Mouse (Mus musculus) stomach, embryonic 16.5 days (tissue): Measurements from ENCODE around the gene Marveld2. TPM values are rescaled to one million over a fixed set of nuclear protein-coding genes. Genes with fewer than 3 reads are reported as not detected.

ENCODE experiments used
- ATAC-seq: fragments of 200-750 bp; cut with Nextera tagmentation; 2 replicates; pipeline ENCODE4 v1.8.0; 2017; ENCODE audit warnings: moderate number of reproducible peaks, moderate TSS enrichment; ENCODE audit not compliant: insufficient read depth, low FRiP score
- H3K27ac ChIP-seq: fragments of 300-500 bp; sonication (generic); 2 replicates; pipeline ENCODE4 v1.5.1; 2014; ENCODE audit warnings: low read length
- H3K27me3 ChIP-seq: fragments of 300-500 bp; sonication (generic); 2 replicates; pipeline ENCODE4 v1.6.1; 2014; ENCODE audit warnings: low read length, control low read depth, mixed read lengths; ENCODE audit not compliant: control insufficient read depth, insufficient read depth
- H3K36me3 ChIP-seq: fragments of 300-500 bp; sonication (generic); 2 replicates; pipeline ENCODE4 v1.6.1; 2014; ENCODE audit warnings: low read length; ENCODE audit not compliant: control insufficient read depth, insufficient read depth
- H3K4me1 ChIP-seq: fragments of 300-500 bp; sonication (generic); 2 replicates; pipeline ENCODE4 v1.6.1; 2014; ENCODE audit warnings: low read length, control low read depth, mixed read lengths; ENCODE audit not compliant: control insufficient read depth, insufficient read depth
- H3K4me2 ChIP-seq: fragments of 300-500 bp; sonication (generic); 2 replicates; pipeline ENCODE4 v1.6.1; 2014; ENCODE audit warnings: low read depth, low read length, mixed read lengths
- H3K4me3 ChIP-seq: fragments of 300-500 bp; sonication (generic); replicated peaks from 2 replicates; pipeline ENCODE4 v1.5.1; 2014; ENCODE audit warnings: mild to moderate bottlenecking, low read length
- H3K9ac ChIP-seq: fragments of 300-500 bp; sonication (generic); 2 replicates; pipeline ENCODE4 v1.6.1; 2014; ENCODE audit warnings: low read length
- H3K9me3 ChIP-seq: fragments of 300-500 bp; sonication (generic); replicated peaks from 2 replicates; pipeline ENCODE4 v1.6.1; 2016; ENCODE audit warnings: low read length, control low read depth; ENCODE audit not compliant: control insufficient read depth
- WGBS: fragments of 180-500 bp; shearing (Covaris S2); extraction: QIAGEN DNeasy Blood & Tissue Kit; methylation state at CpG from one replicate; pipeline ENCODE4 v1.1.7; 2014; 5-methylcytosine and 5-hydroxymethylcytosine counted together
- polyA plus RNA-seq: library from polyadenylated mRNA; unstranded; fragments of >200 nt; fragmentation: Nextera tagmentation; extraction: Ambion mirVana; gene quantifications from 2 replicates; pipeline ENCODE4 v1.2.1, GENCODE M21; 2015

Marveld2 gene
- 19.0 and 21.6 TPM in 2 replicates for polyA plus RNA-seq

GRCm38 (mm10) chr13:100616181-100617087, at the start of gene Marveld2:
Gene Marveld2 (minus strand): TSS chr13:100616971.
- peak; percentile 92 for ATAC-seq
- Histone ChIP-seq H3K4me2 (peak within 1 kb of the TSS; percentile 74), H3K4me1 (no peaks in the 10 kb centered on the region), H3K36me3 (0 out of 2 replicates have a peak, but pooled peaks cover 8% of the 10 kb centered on the region), H3K9me3 (no peaks in the 10 kb centered on the region), H3K27ac (peak within 1 kb of the TSS; percentile 75), H3K4me3 (peak within 1 kb of the TSS; percentile 66), H3K9ac (peak within 1 kb of the TSS; percentile 83), H3K27me3 (no peaks in the 10 kb centered on the region)
- WGBS, result 2% methylated on average over 77 of the region's 77 CpGs

GRCm38 (mm10) chr13:100659864-100660456, 43.2 kb upstream of the Marveld2 start:
- no peaks in the 10 kb centered on the region for H3K4me1 ChIP-seq
- no peak overlapping the region for H3K4me2 ChIP-seq
- H3K4me3 ChIP-seq, result no peak overlapping the region
- H3K36me3 ChIP-seq, result no peaks in the 10 kb centered on the region
- no peaks in the 10 kb centered on the region for H3K9me3 ChIP-seq
- no peaks in the 10 kb centered on the region for H3K27me3 ChIP-seq
- H3K9ac ChIP-seq, result no peak overlapping the region
- no peak overlapping the region for H3K27ac ChIP-seq
- no peak for ATAC-seq
- WGBS, result 39% methylated on average over 4 of the region's 4 CpGs

GRCm38 (mm10) chr13:100658091-100658490, 41.3 kb upstream of the Marveld2 start:
- no peak overlapping the region for H3K27ac ChIP-seq
- 93% methylated on average over 5 of the region's 5 CpGs for WGBS
- H3K9ac ChIP-seq, result no peak overlapping the region
- no peak overlapping the region for H3K4me2 ChIP-seq
- H3K36me3 ChIP-seq, result no peaks in the 10 kb centered on the region
- H3K9me3 ChIP-seq, result no peaks in the 10 kb centered on the region
- H3K4me3 ChIP-seq, result no peak overlapping the region
- H3K27me3 ChIP-seq, result no peaks in the 10 kb centered on the region
- ATAC-seq, result no peak
- H3K4me1 ChIP-seq, result no peaks in the 10 kb centered on the region

- no peaks in the 10 kb centered on the region for H3K27me3 ChIP-seq
- peak; percentile 54 for ATAC-seq
- peak within 1 kb of the TSS; percentile 87 for H3K4me3 ChIP-seq
- H3K36me3 ChIP-seq, result no peaks in the 10 kb centered on the region
- peak within 1 kb of the TSS; percentile 81 for H3K4me2 ChIP-seq
- no peaks in the 10 kb centered on the region for H3K9me3 ChIP-seq
- peaks cover 7% of the 10 kb centered on the region for H3K4me1 ChIP-seq
- H3K9ac ChIP-seq, result peak within 1 kb of the TSS; percentile 92
- peak within 1 kb of the TSS; percentile 95 for H3K27ac ChIP-seq
- WGBS, result under 1% methylated on average over 53 of the region's 63 CpGs
Observed at GRCm38 (mm10) chr13:100651439-100652186, 34.8 kb upstream of the Marveld2 start, which contains the start of gene Taf9. Gene Taf9 (plus strand): TSS chr13:100651579.

- Histone ChIP-seq H3K9ac (peak within 1 kb of the TSS; percentile 92), H3K4me2 (peak within 1 kb of the TSS; percentile 81), H3K27ac (peak within 1 kb of the TSS; percentile 95), H3K4me1 (peaks cover 7% of the 10 kb centered on the region), H3K36me3 (no peaks in the 10 kb centered on the region), H3K27me3 (no peaks in the 10 kb centered on the region), H3K4me3 (peak within 1 kb of the TSS; percentile 87), H3K9me3 (no peaks in the 10 kb centered on the region)
- ATAC-seq, result peak; percentile 98
- under 1% methylated on average over 73 of the region's 73 CpGs for WGBS
Observed at GRCm38 (mm10) chr13:100650550-100651438, 34.0 kb upstream of the Marveld2 start, which contains the start of the genes Ak6 and Rad17. Gene Ak6 (plus strand): TSS chr13:100650979. Gene Rad17 (minus strand): TSS chr13:100651051.

GRCm38 (mm10) chr13:100648223-100648622, 31.5 kb upstream of the Marveld2 start:
- Histone ChIP-seq H3K36me3 (peaks cover 4% of the 10 kb centered on the region), H3K27me3 (no peaks in the 10 kb centered on the region), H3K9me3 (no peaks in the 10 kb centered on the region), H3K9ac (no peak overlapping the region), H3K4me3 (no peak overlapping the region), H3K27ac (no peak overlapping the region), H3K4me2 (no peak overlapping the region), H3K4me1 (peaks cover 7% of the 10 kb centered on the region)
- ATAC-seq, result no peak
- WGBS, result 93% methylated on average over 8 of the region's 8 CpGs

- H3K4me2 ChIP-seq, result no peak overlapping the region
- WGBS, result 92% methylated on average over 4 of the region's 4 CpGs
- H3K4me3 ChIP-seq, result no peak overlapping the region
- H3K9me3 ChIP-seq, result no peaks in the 10 kb centered on the region
- no peaks in the 10 kb centered on the region for H3K27me3 ChIP-seq
- no peak for ATAC-seq
- no peak overlapping the region for H3K27ac ChIP-seq
- no peak overlapping the region for H3K9ac ChIP-seq
- H3K4me1 ChIP-seq, result no peaks in the 10 kb centered on the region
- peaks cover 6% of the 10 kb centered on the region for H3K36me3 ChIP-seq
Observed at GRCm38 (mm10) chr13:100642471-100643209, 25.9 kb upstream of the Marveld2 start.
